Mouse (Mus musculus): ENCODE measurements around the gene Ints14. TPM values are rescaled to one million over a fixed set of nuclear protein-coding genes. Genes with fewer than 3 reads are reported as not detected.

The Ints14 gene
- polyA plus RNA-seq, 1 experiment from 2014 or later, result 47.1 TPM

DNA sequence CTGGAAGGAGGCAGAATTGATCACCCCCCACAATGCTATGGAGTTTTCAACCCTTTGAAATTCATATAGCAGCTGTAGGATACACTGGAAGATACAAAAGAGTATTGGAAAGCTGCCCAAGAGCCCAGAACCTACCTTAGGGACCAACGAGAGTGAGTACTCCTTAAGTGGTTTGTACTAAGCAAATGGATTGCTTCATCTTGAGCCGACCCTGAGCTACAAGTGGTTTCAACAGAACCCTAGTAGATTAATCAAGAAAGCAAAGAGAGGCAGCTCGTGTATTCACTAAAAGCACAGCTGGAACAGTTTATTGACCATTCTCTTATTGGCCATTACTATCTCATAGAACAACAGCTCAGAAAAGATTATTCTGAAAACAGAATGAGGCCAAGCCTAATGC lies 58.4 kb downstream of the Ints14 start:
- DNase-seq, result no peak
- H3K4me3 ChIP-seq (replicated peaks; ENCODE audit: low read depth, low read length), result 0 out of 2 replicates have a peak overlapping the region, but pooled peaks have one; percentile 7
- WGBS, result 68% methylated on average over 3 of the region's 3 CpGs
- no peak overlapping the region for H3K27ac ChIP-seq (replicated peaks; ENCODE audit: low read depth, low read length)
- H3K9me3 ChIP-seq (ENCODE audit: control insufficient read depth, low read length), result no peaks in the 10 kb centered on the region
- peak overlapping the region; percentile 0; the same call in 1 of the 2 replicates for H3K9ac ChIP-seq (replicated peaks; ENCODE audit: low read length)
- no peaks in the 10 kb centered on the region for H3K27me3 ChIP-seq (ENCODE audit: control insufficient read depth, insufficient read depth, low read length)
- no peak for ATAC-seq (ENCODE audit: low FRiP score, low TSS enrichment)
- H3K4me2 ChIP-seq (ENCODE audit: low read length), result peak overlapping the region; percentile 77
- no peaks in the 10 kb centered on the region for H3K36me3 ChIP-seq (ENCODE audit: control insufficient read depth, insufficient read depth, low read length)
- peaks cover 54% of the 10 kb centered on the region for H3K4me1 ChIP-seq (ENCODE audit: control insufficient read depth, insufficient read depth, low read length)

DNA sequence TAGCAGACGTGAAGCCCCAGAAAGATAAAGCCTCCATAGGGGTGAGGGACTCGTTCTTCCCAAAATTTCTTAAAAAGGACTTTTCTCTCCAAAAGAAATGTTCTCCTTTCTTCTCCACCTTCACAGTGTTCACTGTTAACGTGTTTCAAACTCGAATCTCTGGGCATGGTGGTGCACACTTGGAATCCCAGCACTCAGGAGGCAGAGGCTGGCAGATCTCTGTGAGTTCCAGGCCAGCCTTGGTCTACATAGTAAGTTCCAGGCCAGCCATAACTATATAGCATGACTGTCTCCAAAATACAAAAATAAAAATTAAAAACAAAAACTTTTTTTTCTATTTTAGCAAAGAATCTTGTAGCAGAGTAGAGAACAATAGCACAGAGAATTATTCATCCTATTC lies 59.4 kb downstream of the Ints14 start:
- H3K27ac ChIP-seq (replicated peaks; ENCODE audit: low read depth, low read length), result no peak overlapping the region
- H3K4me2 ChIP-seq (ENCODE audit: low read length), result peak overlapping the region; percentile 77
- ATAC-seq (ENCODE audit: low FRiP score, low TSS enrichment) (no peak), DNase-seq (no peak)
- no peaks in the 10 kb centered on the region for H3K27me3 ChIP-seq (ENCODE audit: control insufficient read depth, insufficient read depth, low read length)
- WGBS, result 73% methylated on average over 4 of the region's 4 CpGs
- H3K36me3 ChIP-seq (ENCODE audit: control insufficient read depth, insufficient read depth, low read length), result no peaks in the 10 kb centered on the region
- peak overlapping the region; percentile 98; the same call in 1 of the 2 replicates for H3K9ac ChIP-seq (replicated peaks; ENCODE audit: low read length)
- H3K9me3 ChIP-seq (ENCODE audit: control insufficient read depth, low read length), result no peaks in the 10 kb centered on the region
- peak overlapping the region; percentile 99 for H3K4me3 ChIP-seq (replicated peaks; ENCODE audit: low read depth, low read length)
- peaks cover 54% of the 10 kb centered on the region for H3K4me1 ChIP-seq (ENCODE audit: control insufficient read depth, insufficient read depth, low read length)

DNA sequence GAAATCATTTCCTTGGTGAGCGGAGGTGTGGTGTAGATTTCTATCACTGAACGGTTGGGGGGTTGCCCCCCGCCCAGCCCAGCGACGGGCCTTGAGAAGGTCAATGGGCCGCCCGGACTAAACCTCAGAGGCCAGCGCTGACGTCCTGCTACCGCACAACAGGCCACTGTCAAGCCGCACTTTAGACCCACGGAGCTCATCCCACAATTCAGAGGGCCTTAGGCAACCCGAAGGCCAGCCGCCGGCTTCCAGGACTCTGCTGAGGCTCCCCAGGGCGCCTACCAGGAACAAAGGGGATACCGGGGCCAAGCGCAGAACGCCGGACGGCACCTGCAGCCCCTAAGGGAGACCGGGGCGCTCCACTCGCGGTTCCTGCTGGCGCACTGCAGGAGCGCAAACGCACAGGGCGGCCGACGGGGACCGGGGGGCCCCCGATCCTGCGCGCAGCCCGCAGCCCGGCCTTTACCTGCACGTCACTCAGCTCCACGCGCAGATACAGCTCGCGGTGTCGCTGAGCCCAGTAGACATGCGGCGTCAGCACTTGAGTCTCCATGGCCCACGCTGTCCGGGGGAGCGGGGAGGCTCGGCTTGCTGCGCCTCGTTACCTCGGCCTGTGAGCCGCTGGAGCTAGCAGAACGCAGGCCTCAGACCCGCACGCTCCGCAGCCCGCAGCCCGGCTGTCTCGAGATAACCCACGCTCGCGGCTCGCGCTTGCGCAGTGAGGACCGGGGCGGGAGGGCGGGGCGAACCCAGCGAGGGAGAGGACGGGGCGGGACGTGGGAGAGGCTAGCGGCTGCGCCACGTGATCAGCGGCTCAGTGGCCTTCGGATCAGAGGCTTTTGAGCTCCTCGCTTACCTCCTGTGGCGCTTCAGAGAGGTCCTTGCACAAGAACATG lies 60.5 kb downstream of the Ints14 start, which contains the start of gene Hacd3:
Gene Hacd3, minus strand, starts transcription at position 703 of the 896 bp plus-strand sequence.
- Histone ChIP-seq H3K27ac (replicated peaks; ENCODE audit: low read depth, low read length) (peak within 1 kb of the TSS; percentile 94), H3K9me3 (ENCODE audit: control insufficient read depth, low read length) (no peaks in the 10 kb centered on the region), H3K36me3 (ENCODE audit: control insufficient read depth, insufficient read depth, low read length) (no peaks in the 10 kb centered on the region), H3K4me3 (replicated peaks; ENCODE audit: low read depth, low read length) (peak within 1 kb of the TSS; percentile 99), H3K27me3 (ENCODE audit: control insufficient read depth, insufficient read depth, low read length) (no peaks in the 10 kb centered on the region), H3K4me1 (ENCODE audit: control insufficient read depth, insufficient read depth, low read length) (peaks cover 48% of the 10 kb centered on the region), H3K9ac (replicated peaks; ENCODE audit: low read length) (peak within 1 kb of the TSS; percentile 98), H3K4me2 (ENCODE audit: low read length) (peak within 1 kb of the TSS; percentile 77)
- DNase-seq (peak; percentile 97), ATAC-seq (ENCODE audit: low FRiP score, low TSS enrichment) (peak; percentile 93)
- WGBS, result under 1% methylated on average over 81 of the region's 81 CpGs

DNA sequence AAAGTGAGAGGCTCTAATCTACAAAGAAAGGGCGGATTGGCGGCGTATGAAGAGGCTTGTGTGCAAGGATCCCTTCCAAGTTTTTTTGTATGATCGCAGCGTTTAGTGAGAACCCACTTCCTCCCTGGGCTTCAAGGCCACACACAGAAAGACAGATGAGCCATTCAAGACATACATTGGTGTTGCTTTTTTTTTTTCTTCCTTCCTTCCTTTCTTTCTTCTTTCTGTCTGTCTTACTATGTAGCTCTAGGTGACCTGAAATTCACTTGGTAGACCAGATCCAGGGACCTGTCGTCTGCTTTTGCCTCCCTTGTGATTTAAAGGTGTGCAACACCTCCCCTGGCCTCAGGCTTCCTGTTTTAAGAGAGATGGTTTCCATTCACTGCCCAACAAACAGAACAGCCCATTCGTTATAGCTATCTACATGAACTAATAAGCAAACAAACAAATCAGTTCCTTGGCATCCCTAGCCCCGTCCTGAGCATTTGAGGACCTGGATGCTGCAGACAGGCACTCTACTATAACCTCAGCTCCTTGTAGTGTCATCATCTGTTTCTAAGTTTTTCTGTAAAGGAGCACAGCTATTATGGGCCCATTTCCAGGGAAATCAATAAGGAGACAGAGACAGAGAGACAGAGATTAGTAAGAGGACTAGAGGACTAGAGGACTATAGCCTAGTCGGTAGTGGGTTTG lies 61.3 kb downstream of the Ints14 start:
- WGBS, result 21% methylated on average over 9 of the region's 9 CpGs
- Histone ChIP-seq H3K27me3 (ENCODE audit: control insufficient read depth, insufficient read depth, low read length) (no peaks in the 10 kb centered on the region), H3K4me3 (replicated peaks; ENCODE audit: low read depth, low read length) (peak overlapping the region; percentile 99), H3K4me1 (ENCODE audit: control insufficient read depth, insufficient read depth, low read length) (peaks cover 40% of the 10 kb centered on the region), H3K36me3 (ENCODE audit: control insufficient read depth, insufficient read depth, low read length) (no peaks in the 10 kb centered on the region), H3K27ac (replicated peaks; ENCODE audit: low read depth, low read length) (peak overlapping the region; percentile 94), H3K4me2 (ENCODE audit: low read length) (peak overlapping the region; percentile 77), H3K9me3 (ENCODE audit: control insufficient read depth, low read length) (no peaks in the 10 kb centered on the region), H3K9ac (replicated peaks; ENCODE audit: low read length) (peak overlapping the region; percentile 46)
- no peak for ATAC-seq (ENCODE audit: low FRiP score, low TSS enrichment)
- no peak for DNase-seq

DNA sequence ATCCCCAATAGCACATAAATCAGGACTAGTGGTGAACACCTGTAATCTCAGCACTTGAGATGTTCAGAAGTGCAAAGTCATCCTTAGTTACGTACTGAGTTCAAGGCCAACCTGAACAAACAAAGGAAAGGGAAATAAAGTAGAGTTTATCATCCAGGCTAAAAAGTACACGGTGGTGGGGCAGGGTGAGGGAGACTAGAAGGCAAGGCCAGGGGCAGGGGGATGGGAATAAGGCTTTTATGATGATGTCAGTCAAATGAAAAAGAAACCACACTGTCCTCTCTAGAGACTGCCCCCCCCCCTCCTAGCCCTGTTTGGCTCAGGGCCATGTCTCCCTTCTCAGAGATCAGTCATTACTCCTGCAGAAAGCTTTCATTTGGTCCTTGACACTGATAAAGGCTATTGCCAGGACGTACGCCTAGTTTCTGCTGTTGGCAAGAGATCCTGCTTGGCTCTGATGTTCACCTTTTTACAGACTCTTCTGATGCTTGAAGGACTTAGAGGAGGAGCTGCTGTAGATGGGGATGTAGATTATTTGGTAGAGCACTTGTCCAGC lies 62.0 kb downstream of the Ints14 start:
- Histone ChIP-seq H3K4me2 (ENCODE audit: low read length) (no peak overlapping the region), H3K4me3 (replicated peaks; ENCODE audit: low read depth, low read length) (no peak overlapping the region), H3K9me3 (ENCODE audit: control insufficient read depth, low read length) (no peaks in the 10 kb centered on the region), H3K27me3 (ENCODE audit: control insufficient read depth, insufficient read depth, low read length) (no peaks in the 10 kb centered on the region), H3K36me3 (ENCODE audit: control insufficient read depth, insufficient read depth, low read length) (no peaks in the 10 kb centered on the region), H3K4me1 (ENCODE audit: control insufficient read depth, insufficient read depth, low read length) (peaks cover 34% of the 10 kb centered on the region), H3K9ac (replicated peaks; ENCODE audit: low read length) (no peak overlapping the region), H3K27ac (replicated peaks; ENCODE audit: low read depth, low read length) (no peak overlapping the region; the same call in 1 of the 2 replicates)
- DNase-seq (no peak), ATAC-seq (ENCODE audit: low FRiP score, low TSS enrichment) (no peak)
- 77% methylated on average over 4 of the region's 4 CpGs for WGBS

DNA sequence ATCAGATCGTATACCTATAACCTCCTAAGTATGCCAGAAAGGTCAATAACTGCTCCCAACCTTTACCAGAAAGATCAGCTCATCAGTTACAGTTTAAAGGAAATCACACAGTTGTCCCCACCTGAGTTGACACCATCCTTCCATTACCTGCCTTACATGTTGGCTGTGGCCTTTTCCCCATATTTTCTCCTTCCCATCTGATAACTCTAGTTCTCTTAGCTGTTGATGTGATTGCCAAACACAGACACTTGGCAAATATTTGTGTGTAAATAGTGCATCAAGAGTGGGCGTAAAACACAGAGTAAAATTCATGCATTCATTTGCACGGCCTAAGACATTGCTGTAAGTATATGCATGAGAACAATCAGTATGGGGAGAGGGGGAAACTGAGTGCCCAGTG lies 62.7 kb downstream of the Ints14 start:
- Histone ChIP-seq H3K27me3 (ENCODE audit: control insufficient read depth, insufficient read depth, low read length) (no peaks in the 10 kb centered on the region), H3K27ac (replicated peaks; ENCODE audit: low read depth, low read length) (no peak overlapping the region), H3K4me1 (ENCODE audit: control insufficient read depth, insufficient read depth, low read length) (peaks cover 26% of the 10 kb centered on the region), H3K9me3 (ENCODE audit: control insufficient read depth, low read length) (no peaks in the 10 kb centered on the region), H3K4me3 (replicated peaks; ENCODE audit: low read depth, low read length) (no peak overlapping the region), H3K36me3 (ENCODE audit: control insufficient read depth, insufficient read depth, low read length) (no peaks in the 10 kb centered on the region), H3K4me2 (ENCODE audit: low read length) (no peak overlapping the region), H3K9ac (replicated peaks; ENCODE audit: low read length) (no peak overlapping the region)
- ATAC-seq (ENCODE audit: low FRiP score, low TSS enrichment), result no peak
- DNase-seq, result no peak
- WGBS, result 93% methylated on average over 3 of the region's 3 CpGs

DNA sequence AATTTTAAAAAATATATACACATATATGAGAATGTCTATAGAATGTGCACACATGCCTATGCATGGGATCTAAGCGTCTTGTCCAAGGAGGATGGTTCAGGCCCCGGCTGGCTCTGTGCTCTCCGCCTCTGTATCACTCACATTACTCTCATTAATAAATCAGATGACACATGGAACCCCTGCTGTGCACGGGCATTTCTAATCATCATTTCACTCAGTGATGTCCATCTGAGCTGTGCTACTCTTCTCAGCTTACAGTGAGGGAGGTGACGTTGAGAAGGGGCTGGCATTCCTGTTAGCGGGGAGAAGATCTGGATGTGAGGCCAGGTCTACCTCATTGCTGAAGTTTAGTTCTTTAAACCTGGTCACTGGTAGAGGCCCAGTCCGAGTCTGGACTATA lies 66.5 kb downstream of the Ints14 start:
- Histone ChIP-seq H3K36me3 (ENCODE audit: control insufficient read depth, insufficient read depth, low read length) (no peaks in the 10 kb centered on the region), H3K4me1 (ENCODE audit: control insufficient read depth, insufficient read depth, low read length) (0 out of 2 replicates have a peak, but pooled peaks cover 2% of the 10 kb centered on the region), H3K4me3 (replicated peaks; ENCODE audit: low read depth, low read length) (no peak overlapping the region), H3K27ac (replicated peaks; ENCODE audit: low read depth, low read length) (no peak overlapping the region), H3K9ac (replicated peaks; ENCODE audit: low read length) (no peak overlapping the region), H3K9me3 (ENCODE audit: control insufficient read depth, low read length) (no peaks in the 10 kb centered on the region), H3K4me2 (ENCODE audit: low read length) (no peak overlapping the region), H3K27me3 (ENCODE audit: control insufficient read depth, insufficient read depth, low read length) (no peaks in the 10 kb centered on the region)
- WGBS, result 80% methylated on average over 7 of the region's 7 CpGs
- DNase-seq, result no peak
- ATAC-seq (ENCODE audit: low FRiP score, low TSS enrichment), result no peak

DNA sequence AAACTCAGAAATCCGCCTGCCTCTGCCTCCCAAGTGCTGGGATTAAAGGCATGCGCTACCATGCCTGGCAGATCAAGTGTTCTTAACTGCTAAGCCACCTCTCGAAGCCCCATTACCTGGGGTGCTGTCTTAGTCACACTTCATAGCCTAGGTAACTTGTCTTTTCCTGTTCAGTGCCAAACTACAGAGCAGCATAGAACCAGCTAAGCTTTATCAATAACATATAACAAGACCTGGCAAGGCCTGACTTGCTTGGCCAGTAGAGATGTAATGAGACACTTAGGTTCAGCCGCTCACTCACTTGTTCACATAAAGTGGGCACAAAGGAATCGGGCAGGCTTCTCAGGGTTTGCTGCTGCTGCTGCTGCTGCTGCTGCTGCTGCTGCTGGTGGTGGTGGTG lies 67.6 kb downstream of the Ints14 start:
- Histone ChIP-seq H3K4me1 (ENCODE audit: control insufficient read depth, insufficient read depth, low read length) (peaks cover 5% of the 10 kb centered on the region), H3K36me3 (ENCODE audit: control insufficient read depth, insufficient read depth, low read length) (no peaks in the 10 kb centered on the region), H3K4me2 (ENCODE audit: low read length) (no peak overlapping the region), H3K27ac (replicated peaks; ENCODE audit: low read depth, low read length) (no peak overlapping the region), H3K9me3 (ENCODE audit: control insufficient read depth, low read length) (no peaks in the 10 kb centered on the region), H3K9ac (replicated peaks; ENCODE audit: low read length) (no peak overlapping the region), H3K27me3 (ENCODE audit: control insufficient read depth, insufficient read depth, low read length) (no peaks in the 10 kb centered on the region), H3K4me3 (replicated peaks; ENCODE audit: low read depth, low read length) (no peak overlapping the region)
- ATAC-seq (ENCODE audit: low FRiP score, low TSS enrichment) (no peak), DNase-seq (no peak)
- 89% methylated on average over 5 of the region's 5 CpGs for WGBS
